Mouse (Mus musculus): Measurements from ENCODE around the gene Cluh.

Cluh gene

DNA sequence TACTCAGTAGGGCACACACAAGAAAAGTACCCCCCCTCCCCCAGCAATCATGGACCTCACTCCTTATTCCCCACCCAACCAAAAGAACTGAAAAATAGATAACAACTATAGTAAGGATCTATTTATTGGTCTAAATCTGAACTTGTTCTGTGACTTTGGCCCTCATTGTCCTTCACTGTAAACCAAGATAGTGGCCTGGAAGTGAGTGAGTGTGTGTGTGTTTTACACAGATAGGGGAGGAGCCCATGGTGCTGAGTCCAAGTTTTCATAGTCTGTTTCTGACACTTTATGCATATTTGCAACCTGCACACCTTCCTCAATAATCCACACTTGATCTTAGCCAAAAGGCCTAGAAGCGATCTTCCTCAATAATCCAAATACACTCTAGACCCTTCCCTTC lies 619 bp upstream of the Cluh start:
- DNase-seq (ENCODE audit: low read depth), result no peak

DNA sequence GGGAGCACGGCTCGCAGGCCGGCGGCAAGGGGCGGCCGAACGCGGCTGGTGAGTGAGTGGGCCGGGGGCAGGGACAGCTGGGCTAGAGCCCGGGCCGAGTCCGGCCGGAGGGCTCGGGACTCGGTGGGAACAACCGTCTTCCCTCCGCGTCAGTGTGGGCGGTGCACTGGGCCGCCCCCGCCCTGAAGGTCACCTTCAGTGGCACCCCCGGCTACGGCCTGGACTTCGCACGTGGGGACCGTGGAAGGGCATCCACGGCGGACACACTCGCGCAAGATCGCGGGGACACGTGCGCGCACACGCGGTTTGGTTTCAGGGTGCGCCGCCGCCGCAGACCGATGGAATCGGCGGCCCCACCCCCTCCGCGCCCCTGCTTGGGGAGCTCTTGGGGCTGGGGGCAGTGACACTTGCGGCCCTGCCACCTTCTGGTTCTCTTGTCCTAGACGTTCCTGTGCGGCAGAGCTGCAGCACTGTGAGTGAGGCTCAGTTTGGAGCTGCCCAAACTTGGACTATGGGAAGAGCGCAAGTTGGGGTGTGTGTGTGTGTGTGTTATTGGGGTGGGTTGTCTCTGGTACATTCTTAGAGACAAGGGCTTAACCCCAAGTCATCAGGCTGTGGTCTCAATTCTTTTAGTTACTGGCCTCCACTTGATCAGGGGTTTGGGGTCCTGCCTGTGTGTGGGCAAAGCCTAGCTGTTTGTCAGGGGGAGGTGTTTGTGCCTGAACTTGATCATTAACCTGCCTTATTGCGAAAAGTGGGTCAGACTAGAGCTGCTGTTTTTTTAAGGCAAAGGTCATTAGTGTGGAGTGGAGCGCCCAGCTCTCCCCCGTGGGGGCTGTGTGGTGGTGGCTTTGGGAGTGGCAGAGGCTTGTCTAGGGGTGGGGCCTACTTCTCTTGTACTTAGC lies 604 bp downstream of the Cluh start:
- peak; percentile 37 for DNase-seq (ENCODE audit: low read depth)

- DNase-seq (ENCODE audit: low read depth), result no peak
Measured at GRCm38 (mm10) chr11:74650576-74651100, 1.3 kb downstream of the Cluh start.

GRCm38 (mm10) chr11:74652791-74653191 lies 3.5 kb downstream of the Cluh start:
- no peak for DNase-seq (ENCODE audit: low read depth)

GRCm38 (mm10) chr11:74653385-74653784 lies 4.1 kb downstream of the Cluh start:
- no peak for DNase-seq (ENCODE audit: low read depth)

DNA sequence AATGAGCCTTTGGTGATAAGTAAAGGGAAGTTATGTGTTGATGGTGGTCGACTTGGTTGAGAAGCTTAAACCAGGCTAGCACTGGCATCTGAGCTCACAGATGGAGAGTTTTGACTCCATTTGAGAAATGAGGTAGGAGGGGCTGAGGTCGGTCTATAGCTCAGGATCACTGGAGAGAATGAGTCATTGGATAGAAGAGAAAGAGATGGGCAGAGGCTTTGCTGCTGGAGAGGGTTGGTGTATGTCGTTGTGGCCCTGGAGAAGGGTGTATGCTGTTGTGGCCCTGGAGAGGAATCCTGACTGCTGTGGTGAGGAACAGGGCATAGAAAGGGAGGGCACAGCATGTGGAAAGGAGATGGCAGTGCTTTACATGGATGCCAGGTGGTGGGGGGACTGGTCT lies 6.6 kb downstream of the Cluh start:
- DNase-seq (ENCODE audit: low read depth), result peak; percentile 58

DNA sequence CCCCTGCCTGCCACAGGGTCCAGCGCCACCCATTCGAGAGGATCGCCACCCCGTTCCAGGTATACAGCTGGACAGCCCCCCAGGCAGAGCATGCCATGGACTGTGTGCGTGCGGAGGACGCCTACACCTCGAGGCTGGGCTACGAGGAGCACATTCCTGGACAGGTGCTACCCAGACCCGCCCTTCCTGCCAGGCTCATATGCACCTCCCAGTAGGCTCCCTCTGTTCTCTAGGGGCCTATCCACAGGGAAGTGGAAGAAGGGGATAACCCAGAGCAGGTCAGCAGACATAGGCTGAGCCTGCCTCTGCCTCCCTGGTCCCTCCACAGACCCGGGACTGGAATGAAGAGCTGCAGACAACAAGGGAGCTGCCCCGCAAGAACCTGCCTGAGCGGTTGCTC lies 11.0 kb downstream of the Cluh start:
- no peak for DNase-seq (ENCODE audit: low read depth)

DNA sequence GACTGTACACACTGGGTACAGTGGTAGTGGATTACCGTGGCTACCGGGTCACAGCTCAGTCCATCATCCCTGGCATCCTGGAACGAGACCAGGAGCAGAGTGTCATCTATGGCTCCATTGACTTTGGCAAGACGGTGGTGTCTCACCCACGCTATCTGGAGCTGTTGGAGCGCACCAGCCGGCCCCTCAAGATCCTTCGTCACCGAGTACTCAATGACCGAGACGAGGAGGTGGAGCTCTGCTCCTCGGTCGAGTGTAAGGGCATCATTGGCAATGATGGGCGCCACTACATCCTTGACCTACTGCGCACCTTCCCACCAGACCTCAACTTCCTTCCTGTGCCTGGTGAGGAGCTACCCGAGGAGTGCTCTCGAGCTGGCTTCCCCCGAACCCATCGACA lies 12.3 kb downstream of the Cluh start:
- DNase-seq (ENCODE audit: low read depth), result no peak

DNA sequence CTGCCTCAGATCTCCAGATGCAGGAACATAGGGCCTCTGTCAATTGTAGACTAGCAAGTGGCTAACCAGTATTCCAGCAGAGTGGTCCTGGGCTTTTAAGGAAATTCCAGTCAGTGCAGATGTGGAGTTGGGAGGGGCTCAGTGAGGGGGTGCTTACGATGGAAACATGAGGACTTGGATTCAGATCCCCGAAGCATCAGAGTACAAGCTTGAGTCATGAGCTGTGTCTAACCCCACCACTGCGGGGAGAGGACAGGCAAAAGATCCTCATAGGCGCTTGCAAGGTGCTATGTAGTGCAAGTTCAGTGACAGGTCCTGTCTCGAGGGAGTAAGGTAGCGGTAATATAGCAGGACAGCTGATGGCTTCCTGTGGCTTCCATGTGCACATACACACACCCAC lies 12.9 kb downstream of the Cluh start:
- DNase-seq (ENCODE audit: low read depth), result no peak

DNA sequence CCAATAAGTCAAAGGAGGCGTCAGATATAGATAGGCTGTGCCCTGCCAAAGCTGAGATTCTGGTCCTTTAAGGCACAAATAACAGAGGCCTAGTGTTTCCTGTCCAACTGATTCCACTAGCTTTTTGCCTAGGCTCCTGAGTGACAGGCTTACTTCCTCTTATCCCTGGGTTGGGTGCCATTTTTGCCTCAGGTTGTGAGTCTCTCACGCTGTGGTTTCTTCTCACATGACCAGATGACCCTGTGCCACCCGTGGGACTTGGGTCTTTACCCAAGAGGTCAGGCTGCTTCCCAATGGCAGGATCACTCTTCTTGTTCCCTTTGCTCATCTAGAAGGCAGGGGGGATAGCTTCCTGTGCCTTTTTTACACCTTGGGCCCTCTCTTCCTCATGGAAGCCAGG lies 15.0 kb downstream of the Cluh start:
- no peak for DNase-seq (ENCODE audit: low read depth)

- no peak for DNase-seq (ENCODE audit: low read depth)
Measured at GRCm38 (mm10) chr11:74664906-74665305, 15.6 kb downstream of the Cluh start.

GRCm38 (mm10) chr11:74665631-74666283 lies 16.5 kb downstream of the Cluh start:
- DNase-seq (ENCODE audit: low read depth), result no peak

DNA sequence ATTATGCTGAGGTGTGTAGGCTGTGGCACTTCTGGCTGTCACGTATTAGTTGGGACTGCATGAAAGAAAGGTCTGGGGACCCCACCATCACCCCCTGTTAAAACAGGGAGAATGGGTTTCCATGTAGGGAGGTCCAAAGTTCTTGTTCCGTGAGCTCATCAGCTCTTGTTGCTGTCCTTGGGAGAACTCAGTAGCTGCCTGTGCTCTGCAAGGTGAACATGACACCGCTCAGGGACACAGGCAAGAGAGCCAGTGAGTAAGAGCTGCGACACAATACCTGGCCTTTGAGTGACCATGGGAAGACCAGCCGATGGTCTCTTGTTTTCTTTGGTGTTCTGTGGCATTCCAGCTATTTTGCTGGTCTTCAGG lies 17.0 kb downstream of the Cluh start:
- no peak for DNase-seq (ENCODE audit: low read depth)

- DNase-seq (ENCODE audit: low read depth), result no peak
Measured at GRCm38 (mm10) chr11:74666776-74667581, 17.7 kb downstream of the Cluh start.

DNA sequence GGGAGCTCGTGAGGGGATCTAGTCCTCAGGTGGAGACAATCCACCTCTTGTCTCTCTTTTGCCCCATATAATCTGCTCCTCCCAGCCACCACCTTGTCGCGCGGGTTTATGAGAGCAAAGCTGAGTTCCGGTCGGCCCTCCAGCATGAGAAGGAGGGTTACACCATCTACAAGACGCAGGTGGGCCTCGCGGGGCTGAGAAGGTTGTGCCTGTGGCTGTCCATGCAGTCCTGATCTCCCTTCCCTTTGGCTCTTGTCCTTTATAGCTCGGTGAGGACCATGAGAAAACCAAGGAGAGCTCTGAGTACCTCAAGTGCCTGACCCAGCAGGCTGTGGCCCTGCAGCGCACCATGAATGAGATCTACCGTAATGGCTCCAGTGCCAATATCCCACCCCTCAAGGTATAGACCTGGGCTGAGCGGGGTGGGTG lies 18.3 kb downstream of the Cluh start:
- no peak for DNase-seq (ENCODE audit: low read depth)

DNA sequence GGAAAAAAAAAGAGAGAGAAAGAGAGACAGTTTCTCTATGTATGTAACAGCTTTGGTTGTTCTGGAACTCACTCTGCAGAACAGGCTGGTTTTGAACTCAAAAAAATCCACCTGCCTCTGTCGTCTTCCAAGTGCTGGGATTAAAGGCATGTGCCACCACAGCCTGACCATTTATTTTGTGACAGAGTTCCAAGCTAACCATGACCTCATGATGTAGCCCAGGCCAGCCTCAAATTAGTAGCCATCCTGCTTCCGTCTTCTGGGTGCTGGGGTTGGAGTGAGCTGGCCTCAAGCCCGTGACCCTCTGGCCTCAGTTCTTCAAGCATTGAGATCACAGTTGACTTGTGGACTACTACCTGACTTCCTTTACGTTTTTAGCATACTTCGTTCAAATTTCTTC lies 19.2 kb downstream of the Cluh start:
- no peak for DNase-seq (ENCODE audit: low read depth)

DNA sequence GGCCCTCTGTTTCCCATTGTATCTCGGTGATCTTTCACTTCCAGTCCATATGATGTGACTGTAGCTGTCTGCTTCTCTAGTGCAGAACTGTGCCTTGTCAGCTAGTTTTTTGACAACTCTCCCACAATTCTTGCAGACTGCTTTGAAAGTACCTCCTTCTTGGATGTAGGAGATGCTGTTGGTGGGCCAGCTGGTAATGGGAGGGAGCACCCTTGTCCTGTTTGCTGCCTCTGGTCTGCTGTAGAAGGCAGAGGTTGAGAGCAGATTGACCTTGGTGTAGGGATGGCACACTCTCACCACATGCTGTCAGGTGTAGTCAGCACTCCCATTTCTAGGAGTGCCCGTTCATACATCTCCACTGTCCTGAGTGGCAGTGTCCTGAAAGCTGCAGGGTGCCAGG lies 19.7 kb downstream of the Cluh start:
- no peak for DNase-seq (ENCODE audit: low read depth)

DNA sequence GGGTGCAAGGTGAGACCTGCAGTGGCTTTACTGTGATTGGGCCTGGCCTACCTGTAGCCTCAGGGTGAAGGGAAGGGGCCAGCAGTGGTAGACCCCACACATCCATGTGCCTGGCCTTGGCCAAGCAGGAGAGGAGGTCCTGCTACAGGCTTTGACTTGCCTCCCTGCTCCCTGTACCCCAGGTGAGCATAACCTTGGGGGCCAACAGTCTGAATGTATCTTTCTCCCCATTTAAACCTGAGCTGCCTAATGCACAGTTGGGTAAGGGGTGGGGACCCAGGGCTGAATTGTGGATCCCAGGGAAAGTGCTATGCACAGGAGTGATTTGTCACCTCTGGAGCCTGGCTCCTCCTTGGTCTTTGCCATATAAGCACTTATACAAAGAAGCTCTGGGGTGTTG lies 20.9 kb downstream of the Cluh start:
- DNase-seq (ENCODE audit: low read depth), result no peak

DNA sequence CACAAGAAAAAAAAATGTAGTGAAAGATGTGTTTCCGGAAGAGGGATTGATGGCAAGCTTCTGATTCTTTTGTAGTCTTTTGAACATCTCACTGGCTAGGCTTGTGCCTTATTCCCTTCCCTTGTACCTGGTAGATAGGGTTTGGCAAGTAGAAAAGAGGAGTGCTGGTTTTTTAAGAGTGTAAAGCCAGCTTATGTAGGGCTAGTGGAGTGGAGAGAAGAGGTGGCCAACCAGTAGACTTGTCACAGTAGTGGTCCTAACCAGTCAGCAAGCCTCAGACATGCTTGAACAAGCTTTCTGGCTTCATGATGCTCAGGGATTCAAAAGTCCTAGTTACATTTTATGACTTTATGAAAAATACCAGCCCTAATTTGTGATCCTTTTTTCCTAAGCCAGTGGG lies 21.7 kb downstream of the Cluh start:
- no peak for DNase-seq (ENCODE audit: low read depth)

- no peak for DNase-seq (ENCODE audit: low read depth)
Measured at GRCm38 (mm10) chr11:74671839-74672238, 22.5 kb downstream of the Cluh start.

- DNase-seq (ENCODE audit: low read depth), result no peak
Measured at GRCm38 (mm10) chr11:74672901-74673513, 23.7 kb downstream of the Cluh start.

GRCm38 (mm10) chr11:74673561-74673960 lies 24.3 kb downstream of the Cluh start:
- DNase-seq (ENCODE audit: low read depth), result no peak

All from NIH3T3 (cell line).